Mouse (Mus musculus): ENCODE data around the gene Gm20388. TPM values are rescaled to one million over a fixed set of nuclear protein-coding genes. Genes with fewer than 3 reads are reported as not detected.
A peak's percentile ranks its signal among the peaks of the same experiment; 100 is the strongest.

Gm20388 gene
- total RNA-seq, 2 experiments from 2014 or later, result 10.7 TPM; not detected in 1

- DNase-seq (ENCODE audit: low spot score in 2 of 2), result peak; percentile 42 to 82
Measured at GRCm38 (mm10) chr8:121547132-121547531, 1636.5 kb downstream of the Gm20388 start.

- no peak for DNase-seq (ENCODE audit: low spot score in 2 of 2)
Measured at GRCm38 (mm10) chr8:121550056-121550455, 1639.4 kb downstream of the Gm20388 start.

DNA sequence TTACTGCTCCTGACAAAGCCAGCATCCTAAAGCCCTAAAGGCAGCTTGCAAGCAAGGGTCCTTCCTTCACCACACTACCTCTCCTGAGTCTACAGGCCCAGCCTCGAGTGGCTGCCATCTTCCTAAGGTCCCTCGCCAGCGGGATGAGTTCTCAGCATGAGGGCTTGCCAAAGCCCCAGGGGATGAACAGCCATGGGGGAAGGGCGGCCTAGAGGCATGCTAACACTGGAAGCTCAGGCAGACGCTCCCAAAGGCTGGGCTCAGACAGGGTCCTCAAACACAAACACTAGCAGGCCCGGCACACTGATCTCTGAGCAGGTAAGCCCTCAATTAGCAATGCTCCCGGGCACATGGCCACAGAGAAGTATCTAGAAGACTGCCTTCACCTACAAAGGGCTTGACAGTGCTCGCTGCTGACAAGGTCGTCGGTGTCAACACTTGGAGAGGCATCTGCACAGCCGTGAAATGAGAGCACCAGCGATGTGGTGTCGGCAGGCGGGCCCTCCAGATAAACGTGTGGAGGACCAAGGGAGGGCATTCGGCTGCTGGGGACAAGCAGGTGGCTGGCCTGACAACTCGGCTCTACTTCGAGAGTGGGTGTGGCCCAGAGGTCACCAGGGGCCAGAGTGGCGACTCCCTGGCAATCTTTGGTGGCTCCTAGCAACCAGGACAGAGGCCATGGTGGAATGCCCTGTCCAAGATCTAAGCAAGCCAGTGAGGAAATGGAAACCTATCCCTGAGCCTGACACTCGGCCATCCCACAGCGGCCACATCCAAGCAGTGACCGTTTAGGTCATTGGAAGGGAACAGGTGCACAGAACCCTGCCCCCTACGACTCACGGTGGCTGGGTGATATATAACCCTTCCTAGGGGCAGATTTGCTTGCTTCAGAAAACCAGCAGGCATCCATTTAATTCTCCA lies 1640.7 kb downstream of the Gm20388 start:
- no peak for DNase-seq (ENCODE audit: low spot score in 2 of 2)

DNA sequence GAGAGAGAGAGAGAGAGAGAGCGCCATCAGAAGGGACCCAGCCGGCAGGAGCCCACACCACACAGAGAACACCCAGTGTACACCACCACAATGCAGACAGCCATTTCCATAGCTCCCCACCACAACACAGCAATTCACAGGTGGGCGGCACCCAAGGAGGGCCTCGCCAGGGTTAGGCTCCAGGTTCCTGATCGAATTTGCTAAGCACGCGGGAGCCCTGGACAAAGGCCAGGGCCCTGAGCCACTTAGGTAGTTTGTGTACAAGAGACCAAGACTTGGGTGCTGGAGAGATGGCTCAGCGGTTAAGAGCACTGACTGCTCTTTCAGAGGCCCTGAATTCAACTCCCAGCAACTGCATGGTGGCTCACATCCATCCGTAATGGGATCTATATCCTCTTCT lies 1641.9 kb downstream of the Gm20388 start:
- DNase-seq (ENCODE audit: low spot score in 2 of 2), result no peak

DNA sequence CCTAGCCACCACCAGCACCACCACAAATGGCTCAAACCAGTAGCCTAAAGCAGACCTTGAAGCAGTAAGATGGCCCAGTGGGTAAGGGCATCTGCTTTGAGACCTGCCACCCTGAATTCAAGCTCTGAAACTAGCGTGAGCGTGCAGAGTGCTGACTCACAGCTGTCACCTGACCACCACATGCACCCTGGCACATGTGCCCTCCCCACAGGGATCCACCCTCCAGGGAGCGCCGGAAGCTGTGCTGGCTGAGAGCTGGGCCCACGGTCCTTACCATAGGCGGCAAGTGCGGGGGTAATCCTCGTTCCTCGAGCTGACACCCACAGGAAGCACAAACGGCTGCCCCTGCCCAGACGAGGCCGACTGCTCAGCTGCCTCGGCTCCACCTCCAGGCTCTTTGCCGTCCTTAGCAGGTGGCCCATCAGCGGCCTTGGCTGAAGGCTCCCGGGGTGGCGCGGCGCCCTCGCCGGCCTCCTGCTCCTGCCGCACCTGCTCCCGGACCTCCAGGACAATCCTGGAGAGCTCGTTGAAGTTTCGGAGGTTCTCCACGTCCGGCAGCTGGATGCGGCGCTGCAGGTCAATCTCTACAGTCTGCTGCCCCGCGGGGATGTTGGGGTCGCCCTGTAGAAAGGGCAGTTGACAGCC lies 1643.3 kb downstream of the Gm20388 start:
- DNase-seq (ENCODE audit: low spot score in 2 of 2), result no peak

DNA sequence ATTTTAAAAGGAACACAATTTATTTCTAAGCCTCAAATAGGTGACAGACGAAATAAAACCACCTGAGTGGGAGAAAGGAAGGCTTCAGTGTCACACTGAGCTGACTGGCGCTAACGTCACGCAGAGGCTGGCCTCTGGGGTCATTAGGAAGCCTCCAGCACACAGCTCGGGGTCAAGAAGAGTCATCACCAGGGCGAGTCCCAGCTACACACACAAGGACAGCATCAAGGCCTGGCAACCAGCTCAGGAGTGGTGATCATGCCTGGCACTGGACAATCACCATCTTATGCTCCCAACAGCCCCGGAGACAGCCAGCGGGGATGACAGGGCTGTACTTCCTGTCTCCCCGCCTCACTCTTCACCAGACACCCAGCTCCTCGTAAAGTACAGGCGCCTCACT lies 1647.1 kb downstream of the Gm20388 start:
- no peak for DNase-seq (ENCODE audit: low spot score in 2 of 2)

DNA sequence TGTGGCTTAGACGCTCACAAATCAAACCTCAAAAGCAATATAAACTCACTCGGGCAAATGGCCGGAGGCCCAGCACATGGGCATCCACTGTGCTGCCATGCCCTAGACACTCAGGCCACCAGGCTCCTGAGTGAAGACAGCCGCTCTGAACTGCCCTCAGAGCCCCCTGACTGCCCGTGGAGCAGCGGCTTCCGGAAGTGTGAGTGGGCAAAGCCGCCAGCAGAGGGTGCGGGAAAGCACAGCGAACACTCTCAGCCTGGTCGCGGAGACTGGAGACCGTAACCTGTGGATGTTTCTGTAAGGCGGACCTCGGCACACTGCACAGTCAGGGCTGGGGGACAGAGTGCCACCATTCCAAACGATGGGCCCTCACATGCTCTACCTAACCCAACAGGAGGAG lies 1647.9 kb downstream of the Gm20388 start:
- no peak for DNase-seq (ENCODE audit: low spot score in 2 of 2)

DNA sequence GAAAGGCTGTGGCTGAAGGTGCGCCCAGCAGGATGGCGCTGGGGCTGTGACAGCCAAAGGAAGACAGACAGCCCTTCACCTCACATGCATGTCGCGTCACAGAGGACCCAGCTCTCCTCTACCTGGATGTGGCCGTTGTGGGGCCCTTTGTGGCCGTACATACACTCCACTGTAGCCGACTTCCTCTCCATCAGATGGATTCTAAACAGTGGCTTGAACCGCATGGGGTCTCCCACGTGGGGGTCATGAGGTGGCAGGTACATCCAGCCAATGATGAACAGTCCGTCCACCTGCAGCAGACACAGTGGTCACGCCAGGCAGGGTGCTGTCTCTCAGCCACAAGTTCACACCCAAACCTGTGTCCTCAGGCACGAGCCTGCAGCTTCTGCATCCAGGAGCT lies 1649.2 kb downstream of the Gm20388 start:
- DNase-seq (ENCODE audit: low spot score in 2 of 2), result no peak

DNA sequence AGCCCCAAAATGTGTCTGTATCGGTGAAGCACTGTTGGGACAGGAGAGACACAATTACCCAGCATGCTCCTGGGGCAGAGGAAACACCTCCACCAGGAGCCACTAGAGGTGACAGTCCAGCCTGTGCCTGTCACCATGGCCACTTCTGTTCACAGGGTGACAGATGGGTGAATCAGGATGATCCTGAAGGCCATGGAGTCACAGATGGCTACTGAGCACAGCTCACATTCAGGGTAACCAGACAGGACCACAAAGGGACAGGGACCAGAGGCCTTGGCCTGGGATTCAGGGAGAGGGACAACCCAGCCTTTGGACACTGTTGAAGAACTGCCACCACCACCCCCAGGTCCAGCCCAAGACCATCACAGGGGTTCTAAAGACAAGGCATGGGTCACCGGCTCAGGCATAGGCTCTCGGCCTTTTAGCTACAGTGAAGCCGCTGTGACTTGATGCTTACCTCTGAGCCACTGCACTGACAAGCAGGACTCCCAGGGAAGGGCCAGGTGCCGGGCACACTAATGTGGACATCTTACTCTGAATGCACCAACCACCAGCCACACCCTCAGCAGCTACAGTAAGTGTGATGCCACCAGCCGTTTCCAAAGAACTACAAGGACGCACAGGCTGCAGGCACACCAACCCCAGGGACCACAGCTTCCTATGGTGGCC lies 1649.9 kb downstream of the Gm20388 start:
- DNase-seq (ENCODE audit: low spot score in 2 of 2), result no peak

GRCm38 (mm10) chr8:121561636-121562345 lies 1651.2 kb downstream of the Gm20388 start:
- DNase-seq (ENCODE audit: low spot score in 2 of 2), result no peak

- DNase-seq (ENCODE audit: low spot score in 2 of 2), result no peak
Measured at GRCm38 (mm10) chr8:121562941-121563351, 1652.3 kb downstream of the Gm20388 start.

GRCm38 (mm10) chr8:121563701-121564100 lies 1653.1 kb downstream of the Gm20388 start:
- DNase-seq (ENCODE audit: low spot score in 2 of 2), result no peak

DNA sequence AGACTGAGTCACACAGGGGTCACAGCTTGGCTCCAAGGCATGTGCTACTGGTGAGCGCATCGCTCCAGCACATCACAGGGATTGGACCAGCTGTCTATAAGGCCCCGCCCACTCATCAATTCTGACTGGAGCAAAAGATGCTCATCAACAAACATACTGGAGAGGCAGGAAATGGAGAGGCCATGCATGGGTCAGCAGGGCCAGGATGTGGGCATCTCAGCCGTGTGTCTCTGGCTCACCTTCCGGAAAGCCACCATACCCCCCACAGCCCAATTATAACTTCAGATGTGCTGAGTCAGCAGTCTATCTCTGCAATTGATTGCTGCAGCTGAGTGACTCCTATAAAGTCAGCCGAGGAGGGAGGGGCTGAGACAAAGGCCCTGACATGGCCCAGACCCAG lies 1657.7 kb downstream of the Gm20388 start:
- no peak for DNase-seq (ENCODE audit: low spot score in 2 of 2)

DNA sequence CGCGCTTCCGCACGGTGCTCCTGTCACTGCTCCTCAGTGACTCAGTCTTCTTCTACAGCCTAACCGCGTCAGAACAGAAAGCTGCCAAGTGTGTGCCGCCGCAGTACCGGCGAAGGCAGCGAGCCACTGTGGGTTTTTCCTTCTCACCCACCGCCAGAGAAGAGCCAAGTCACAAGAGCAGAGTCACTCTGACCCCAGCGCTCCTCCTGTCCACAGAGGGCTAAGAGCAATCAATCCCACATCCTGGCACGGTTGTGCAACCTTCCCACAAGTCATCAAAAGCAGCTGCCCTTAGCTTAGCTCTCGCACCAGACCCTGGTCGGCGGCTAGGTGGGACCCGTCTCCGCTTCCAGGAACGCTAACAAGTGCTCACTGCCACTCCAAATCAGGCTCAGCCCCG lies 1659.7 kb downstream of the Gm20388 start:
- DNase-seq (ENCODE audit: low spot score in 2 of 2), result peak in 1 of 2 experiments; percentile 51

GRCm38 (mm10) chr8:121570801-121571200 lies 1660.2 kb downstream of the Gm20388 start:
- no peak for DNase-seq (ENCODE audit: low spot score in 2 of 2)

DNA sequence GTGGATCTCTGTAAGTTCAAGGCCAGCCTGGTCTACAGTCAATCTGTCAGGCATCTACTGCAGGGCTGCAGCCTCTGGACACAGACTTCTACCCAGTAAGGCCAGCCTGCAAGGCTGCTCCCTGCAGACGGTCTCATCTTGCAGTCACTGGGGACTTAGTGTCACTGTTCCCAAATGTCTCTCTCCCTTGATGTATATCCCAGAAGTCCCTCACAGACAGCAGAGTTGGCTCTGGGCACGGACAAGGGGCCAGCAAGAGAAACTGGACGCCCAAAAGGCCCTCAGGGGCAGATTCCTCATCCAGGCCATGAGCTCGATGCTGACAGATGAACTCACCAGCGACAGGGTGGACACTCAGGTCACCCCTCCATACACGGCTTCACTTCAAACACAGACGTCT lies 1661.5 kb downstream of the Gm20388 start:
- DNase-seq (ENCODE audit: low spot score in 2 of 2), result no peak

- no peak for DNase-seq (ENCODE audit: low spot score in 2 of 2)
Measured at GRCm38 (mm10) chr8:121573275-121573674, 1662.6 kb downstream of the Gm20388 start.

DNA sequence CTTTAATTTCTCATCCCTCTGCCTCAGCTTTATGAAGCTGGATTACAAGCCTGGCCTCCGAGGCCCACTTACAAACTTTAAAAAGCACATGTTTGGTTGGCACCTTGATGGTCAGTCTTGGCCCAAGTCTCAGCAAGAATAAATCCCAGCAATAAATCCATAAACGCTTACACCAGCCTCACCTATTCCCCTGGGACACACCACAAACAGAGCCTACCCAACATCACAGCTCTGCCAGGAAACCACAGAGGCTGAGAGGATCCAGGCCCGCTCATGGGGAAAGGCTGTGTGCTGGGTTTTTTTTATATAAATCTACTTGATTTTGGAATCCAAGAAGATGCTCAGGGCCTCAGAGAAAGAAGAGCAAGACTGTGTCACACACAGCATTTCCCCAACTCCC lies 1665.0 kb downstream of the Gm20388 start:
- DNase-seq (ENCODE audit: low spot score in 2 of 2), result no peak

DNA sequence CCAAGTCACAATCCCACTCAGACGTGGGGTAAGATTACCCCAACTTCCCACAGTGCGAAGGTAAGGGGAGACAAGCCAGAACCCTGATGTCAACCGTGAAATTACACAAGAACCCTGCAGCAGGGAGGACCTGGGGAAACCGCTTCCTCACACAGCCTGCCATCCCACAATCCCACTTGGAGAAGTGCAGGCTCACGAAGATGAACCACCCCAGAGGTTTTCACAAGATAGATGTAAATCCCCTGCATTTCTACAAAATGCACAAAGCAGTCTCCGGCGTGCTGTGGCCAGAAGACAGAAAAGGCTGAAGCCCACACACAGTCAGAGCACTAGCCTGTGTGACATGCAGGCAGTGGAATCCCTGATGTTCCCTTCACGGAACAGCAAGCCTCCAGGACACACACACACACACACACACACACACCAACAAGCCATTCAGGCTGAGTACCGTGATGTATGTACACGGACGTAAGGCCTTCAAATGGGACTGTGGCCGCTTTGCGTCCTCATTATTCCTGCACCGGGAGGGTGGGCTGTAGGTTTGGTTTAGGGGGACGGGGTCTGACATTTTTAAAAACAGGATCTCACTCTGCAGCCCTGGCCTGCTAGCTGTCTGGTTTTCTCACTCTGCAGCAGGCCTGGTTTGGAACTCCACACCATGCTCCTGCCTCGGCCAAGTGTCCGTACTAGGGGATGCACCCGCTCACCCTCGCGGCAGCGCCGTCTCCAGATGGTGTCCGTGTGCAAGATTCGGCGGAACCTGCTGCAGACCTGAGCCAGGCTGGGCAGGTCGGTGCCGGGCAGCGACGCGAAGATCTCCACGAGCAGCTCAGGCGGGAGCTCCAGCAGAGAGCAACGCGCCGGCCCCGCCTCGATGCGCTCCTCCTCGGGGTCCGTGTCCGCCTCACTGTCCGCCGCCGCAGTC lies 1667.4 kb downstream of the Gm20388 start:
- peak in 1 of 2 experiments; percentile 51 for DNase-seq (ENCODE audit: low spot score in 2 of 2)

Data from layer of hippocampus, adult 18-20 months (tissue).